Mouse (Mus musculus) liver, embryonic 14.5 days (tissue): ENCODE results near the gene Cckbr. TPM values are rescaled to one million over a fixed set of nuclear protein-coding genes. Genes with fewer than 3 reads are reported as not detected.

Experiments used
- ATAC-seq: fragments of 200-750 bp; cut with Nextera tagmentation; 2 replicates; pipeline ENCODE4 v1.8.0; 2017; ENCODE audit warnings: moderate number of reproducible peaks, mild to moderate bottlenecking, moderate library complexity; ENCODE audit not compliant: insufficient read depth
- DNase-seq, 3 experiments: peaks; one replicate each; pipeline ENCODE4 v3.0.0-alpha.2; 2012 to 2013; ENCODE audit warnings: low read depth in 3 of 3, low spot score in 3 of 3
- H3K27ac ChIP-seq: fragments of 300-500 bp; sonication (generic); 2 replicates; pipeline ENCODE4 v1.5.1; 2014; ENCODE audit warnings: moderate library complexity, mild to moderate bottlenecking, control low read depth, inconsistent platforms
- H3K27me3 ChIP-seq: fragments of 300-500 bp; sonication (generic); 2 replicates; pipeline ENCODE4 v1.6.1; 2014; ENCODE audit warnings: mild to moderate bottlenecking, low read length, moderate library complexity; ENCODE audit not compliant: control insufficient read depth, insufficient read depth
- H3K36me3 ChIP-seq: fragments of 300-500 bp; sonication (generic); replicated peaks from 2 replicates; pipeline ENCODE4 v1.6.1; 2014; ENCODE audit warnings: low read depth; ENCODE audit not compliant: control insufficient read depth, insufficient read depth
- H3K4me1 ChIP-seq, 2 experiments: fragments of 200-500 bp in 1 of 2; fragments of 300-500 bp in 1 of 2; sonication (generic) in 1 of 2; replicated peaks; 2 replicates each; pipeline ENCODE4 v1.6.1; 2012 to 2014; ENCODE audit warnings: antibody characterized with exemption in 1 of 2, inconsistent platforms in 1 of 2, low read length in 1 of 2; ENCODE audit not compliant: control insufficient read depth in 2 of 2, insufficient read depth in 2 of 2
- H3K4me2 ChIP-seq: fragments of 300-500 bp; sonication (generic); 2 replicates; pipeline ENCODE4 v1.6.1; 2014; ENCODE audit warnings: low read depth, mild to moderate bottlenecking, control low read depth, moderate library complexity
- H3K4me3 ChIP-seq, 2 experiments: fragments of 200-500 bp in 1 of 2; fragments of 300-500 bp in 1 of 2; sonication (generic) in 1 of 2; 2 replicates each; pipeline ENCODE4 v1.5.1; 2012 to 2014; ENCODE audit warnings: low read depth in 2 of 2, low read length in 2 of 2, mild to moderate bottlenecking in 2 of 2, control low read depth in 1 of 2, inconsistent platforms in 1 of 2, moderate library complexity in 1 of 2; ENCODE audit not compliant: insufficient read depth in 1 of 2
- H3K9ac ChIP-seq: fragments of 300-500 bp; sonication (generic); replicated peaks from 2 replicates; pipeline ENCODE4 v1.6.1; 2014; ENCODE audit warnings: mild to moderate bottlenecking, control low read depth, moderate library complexity
- H3K9me3 ChIP-seq: fragments of 300-500 bp; sonication (generic); 2 replicates; pipeline ENCODE4 v1.6.1; 2016; ENCODE audit warnings: low read length, mixed read lengths; ENCODE audit not compliant: control insufficient read depth
- CTCF ChIP-seq: IDR thresholded peaks from 2 replicates; pipeline ENCODE4 v1.5.1; 2016; ENCODE audit warnings: antibody characterized with exemption, low read depth, control low read depth
- EP300 ChIP-seq: IDR thresholded peaks from 2 replicates; pipeline ENCODE4 v1.6.1; 2016; ENCODE audit warnings: antibody characterized with exemption, low read depth
- WGBS: fragments of 180-500 bp; shearing (Covaris S2); extraction: QIAGEN DNeasy Blood & Tissue Kit; methylation state at CpG from one replicate; pipeline ENCODE4 v1.1.7; 2014; ENCODE audit not compliant: insufficient replicate concordance; 5-methylcytosine and 5-hydroxymethylcytosine counted together
- polyA plus RNA-seq, 2 experiments: library from polyadenylated mRNA; depleted of rRNA in 1 of 2; stranded (reverse) in 1 of 2; unstranded in 1 of 2; fragments of >200 nt; fragmentation: Nextera tagmentation in 1 of 2; extraction: Ambion mirVana in 1 of 2; gene quantifications; 2 replicates each; pipeline versions ENCODE4 v1.2.1 to v1.2.3; 2012 to 2014

Cckbr gene
- polyA plus RNA-seq, 2 experiments, result not detected

DNA sequence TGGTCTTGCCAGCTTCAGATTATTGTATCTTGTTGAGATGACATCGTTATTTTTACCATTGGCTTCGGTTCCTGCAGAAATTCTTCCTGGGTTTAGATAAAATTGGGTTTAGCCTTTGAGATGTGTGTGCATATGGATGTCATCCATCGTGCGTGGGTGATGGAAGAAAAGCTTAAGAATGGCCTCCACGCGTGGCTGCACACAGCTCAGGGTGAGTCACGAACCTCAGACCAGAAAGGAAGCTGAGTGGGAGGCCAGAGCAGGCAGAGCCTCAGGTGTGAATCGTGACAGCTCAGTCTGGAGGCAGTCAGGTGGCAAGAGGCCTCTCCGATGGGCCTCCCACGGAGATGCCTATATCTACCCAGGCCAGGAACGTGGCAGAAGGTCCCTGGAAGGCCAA is 93.8 kb downstream of the Cckbr start:
- Histone ChIP-seq H3K9ac (no peak overlapping the region), H3K4me2 (no peak overlapping the region), H3K9me3 (no peaks in the 10 kb centered on the region), H3K4me3 (no peak overlapping the region), H3K27me3 (no peaks in the 10 kb centered on the region), H3K36me3 (no peaks in the 10 kb centered on the region), H3K27ac (no peak overlapping the region), H3K4me1 (no peaks in the 10 kb centered on the region)
- 50% methylated on average over 11 of the region's 11 CpGs for WGBS
- DNase-seq, result no peak
- TF ChIP-seq EP300, result no peak
- ATAC-seq, result no peak

GRCm38 (mm10) chr7:105519771-105520170 is 94.2 kb downstream of the Cckbr start:
- ATAC-seq (no peak), DNase-seq (no peak)
- Histone ChIP-seq H3K36me3 (no peaks in the 10 kb centered on the region), H3K9ac (no peak overlapping the region), H3K9me3 (no peaks in the 10 kb centered on the region), H3K4me3 (no peak overlapping the region), H3K4me1 (no peaks in the 10 kb centered on the region), H3K4me2 (no peak overlapping the region), H3K27ac (no peak overlapping the region), H3K27me3 (no peaks in the 10 kb centered on the region)
- 41% methylated on average over 2 of the region's 2 CpGs for WGBS
- TF ChIP-seq EP300 (no peak), CTCF (no peak)

- Histone ChIP-seq H3K27me3 (no peaks in the 10 kb centered on the region), H3K27ac (no peak overlapping the region), H3K4me2 (no peak overlapping the region), H3K9me3 (no peaks in the 10 kb centered on the region), H3K36me3 (no peaks in the 10 kb centered on the region), H3K4me1 (no peaks in the 10 kb centered on the region), H3K9ac (no peak overlapping the region), H3K4me3 (no peak overlapping the region)
- 38% methylated on average over 6 of the region's 6 CpGs for WGBS
- no peak for ATAC-seq
- no peak for TF ChIP-seq CTCF
- no peak for TF ChIP-seq EP300
- DNase-seq, result no peak
Observed at GRCm38 (mm10) chr7:105520201-105520600, 94.7 kb downstream of the Cckbr start.

Other genes with a start within 250 kb of the Cckbr start
- not detected in 2 replicates for gene Olfr685, start 239.7 kb upstream of the Cckbr start, polyA plus RNA-seq (2012; rRNA removed)
- gene Olfr685, start 239.7 kb upstream of the Cckbr start, polyA plus RNA-seq (2014; fragmentation: Nextera tagmentation; extraction: Ambion mirVana), result not detected in 2 replicates
- gene Olfr686, start 218.2 kb upstream of the Cckbr start, polyA plus RNA-seq (2012; rRNA removed), result not detected in 2 replicates
- not detected in 2 replicates for gene Olfr686, start 218.2 kb upstream of the Cckbr start, polyA plus RNA-seq (2014; fragmentation: Nextera tagmentation; extraction: Ambion mirVana)
- gene Olfr688, start 137.6 kb upstream of the Cckbr start, polyA plus RNA-seq (2012; rRNA removed), result not detected in 2 replicates
- gene Olfr688, start 137.6 kb upstream of the Cckbr start, polyA plus RNA-seq (2014; fragmentation: Nextera tagmentation; extraction: Ambion mirVana), result not detected in 2 replicates
- gene Olfr689, start 114.6 kb upstream of the Cckbr start, polyA plus RNA-seq (2012; rRNA removed), result not detected in 2 replicates
- gene Olfr689, start 114.6 kb upstream of the Cckbr start, polyA plus RNA-seq (2014; fragmentation: Nextera tagmentation; extraction: Ambion mirVana), result not detected in 2 replicates
- gene Olfr690, start 91.6 kb upstream of the Cckbr start, polyA plus RNA-seq (2012; rRNA removed), result not detected in 2 replicates
- not detected in 2 replicates for gene Olfr690, start 91.6 kb upstream of the Cckbr start, polyA plus RNA-seq (2014; fragmentation: Nextera tagmentation; extraction: Ambion mirVana)
- gene Olfr691, start 83.5 kb upstream of the Cckbr start, polyA plus RNA-seq (2012; rRNA removed), result not detected in 2 replicates
- gene Olfr691, start 83.5 kb upstream of the Cckbr start, polyA plus RNA-seq (2014; fragmentation: Nextera tagmentation; extraction: Ambion mirVana), result not detected in 2 replicates
- not detected in 2 replicates for gene Olfr692, start 57.5 kb upstream of the Cckbr start, polyA plus RNA-seq (2012; rRNA removed)
- not detected in 2 replicates for gene Olfr692, start 57.5 kb upstream of the Cckbr start, polyA plus RNA-seq (2014; fragmentation: Nextera tagmentation; extraction: Ambion mirVana)
- not detected in 2 replicates for gene Gm5901, start 50.7 kb upstream of the Cckbr start, polyA plus RNA-seq (2012; rRNA removed)
- not detected in 2 replicates for gene Gm5901, start 50.7 kb upstream of the Cckbr start, polyA plus RNA-seq (2014; fragmentation: Nextera tagmentation; extraction: Ambion mirVana)
- gene Fam160a2, start 25.7 kb upstream of the Cckbr start, polyA plus RNA-seq (2012; rRNA removed), result 8.1 and 8.7 TPM in 2 replicates
- gene Fam160a2, start 25.7 kb upstream of the Cckbr start, polyA plus RNA-seq (2014; fragmentation: Nextera tagmentation; extraction: Ambion mirVana), result 7.4 and 8.1 TPM in 2 replicates
- gene Cnga4, start 21.2 kb upstream of the Cckbr start, polyA plus RNA-seq (2012; rRNA removed), result 0.02 TPM in 1 of 2 replicates, not detected in the other
- gene Cnga4, start 21.2 kb upstream of the Cckbr start, polyA plus RNA-seq (2014; fragmentation: Nextera tagmentation; extraction: Ambion mirVana), result not detected in 2 replicates
- gene Cavin3, start 56.6 kb downstream of the Cckbr start, polyA plus RNA-seq (2012; rRNA removed), result 2.3 and 2.6 TPM in 2 replicates
- 4.1 and 4.7 TPM in 2 replicates for gene Cavin3, start 56.6 kb downstream of the Cckbr start, polyA plus RNA-seq (2014; fragmentation: Nextera tagmentation; extraction: Ambion mirVana)
- gene Smpd1, start 128.6 kb downstream of the Cckbr start, polyA plus RNA-seq (2012; rRNA removed), result 9.3 and 11.5 TPM in 2 replicates
- gene Smpd1, start 128.6 kb downstream of the Cckbr start, polyA plus RNA-seq (2014; fragmentation: Nextera tagmentation; extraction: Ambion mirVana), result 22.3 and 25.2 TPM in 2 replicates
- 2.1 and 3.0 TPM in 2 replicates for gene Apbb1, start 155.9 kb downstream of the Cckbr start, polyA plus RNA-seq (2012; rRNA removed)
- gene Apbb1, start 155.9 kb downstream of the Cckbr start, polyA plus RNA-seq (2014; fragmentation: Nextera tagmentation; extraction: Ambion mirVana), result 1.6 and 2.3 TPM in 2 replicates
- gene Hpx, start 174.4 kb downstream of the Cckbr start, polyA plus RNA-seq (2012; rRNA removed), result 203 and 207 TPM in 2 replicates
- 276 and 285 TPM in 2 replicates for gene Hpx, start 174.4 kb downstream of the Cckbr start, polyA plus RNA-seq (2014; fragmentation: Nextera tagmentation; extraction: Ambion mirVana)
- 3.8 and 4.3 TPM in 2 replicates for gene Trim3, start 207.8 kb downstream of the Cckbr start, polyA plus RNA-seq (2012; rRNA removed)
- 1.9 and 2.2 TPM in 2 replicates for gene Trim3, start 207.8 kb downstream of the Cckbr start, polyA plus RNA-seq (2014; fragmentation: Nextera tagmentation; extraction: Ambion mirVana)
- gene Timm10b, start 214.3 kb downstream of the Cckbr start, polyA plus RNA-seq (2012; rRNA removed), result 47.6 and 58.7 TPM in 2 replicates
- 120 and 122 TPM in 2 replicates for gene Timm10b, start 214.3 kb downstream of the Cckbr start, polyA plus RNA-seq (2014; fragmentation: Nextera tagmentation; extraction: Ambion mirVana)
- 11.2 and 15.4 TPM in 2 replicates for gene Arfip2, start 214.7 kb downstream of the Cckbr start, polyA plus RNA-seq (2012; rRNA removed)
- 12.3 and 14.6 TPM in 2 replicates for gene Arfip2, start 214.7 kb downstream of the Cckbr start, polyA plus RNA-seq (2014; fragmentation: Nextera tagmentation; extraction: Ambion mirVana)
- 42.2 and 69.5 TPM in 2 replicates for gene Gm45799, start 214.8 kb downstream of the Cckbr start, polyA plus RNA-seq (2012; rRNA removed)
- 24.6 and 26.1 TPM in 2 replicates for gene Gm45799, start 214.8 kb downstream of the Cckbr start, polyA plus RNA-seq (2014; fragmentation: Nextera tagmentation; extraction: Ambion mirVana)
- 0.57 and 0.70 TPM in 2 replicates for gene Dnhd1, start 225.1 kb downstream of the Cckbr start, polyA plus RNA-seq (2012; rRNA removed)
- gene Dnhd1, start 225.1 kb downstream of the Cckbr start, polyA plus RNA-seq (2014; fragmentation: Nextera tagmentation; extraction: Ambion mirVana), result 0.11 and 0.14 TPM in 2 replicates